Mouse (Mus musculus): ENCODE results near the gene Olfr668.
"Not testable (repeated sequence)": the region's sequence is repeated elsewhere in the genome, so short reads cannot be mapped to it uniquely, and the experiment has no call there.

Gene Olfr668

DNA sequence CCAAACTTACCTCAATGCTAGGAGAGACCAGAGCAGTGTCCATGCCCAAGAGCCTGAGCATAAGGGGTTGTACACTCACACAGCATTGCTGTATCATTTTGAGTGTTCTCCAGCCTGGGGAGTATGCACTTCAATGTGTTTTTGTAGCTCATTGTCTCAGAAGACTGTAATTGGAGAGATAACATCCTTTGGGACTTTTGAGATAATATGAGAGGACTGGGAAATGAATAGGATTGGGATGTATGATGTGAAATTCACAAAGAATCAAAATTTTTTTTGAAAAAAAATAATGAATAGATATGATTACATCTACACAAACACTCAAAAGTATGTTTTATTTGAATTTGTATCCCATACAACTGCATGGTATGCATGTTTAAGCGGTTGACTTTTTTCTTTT is at the start of gene Olfr668:
Gene Olfr668, minus strand, starts transcription at position 101 of the 400 bp plus-strand sequence.
- no peak for DNase-seq (ENCODE audit: low read depth in 1 of 2, low spot score in 2 of 2)

DNA sequence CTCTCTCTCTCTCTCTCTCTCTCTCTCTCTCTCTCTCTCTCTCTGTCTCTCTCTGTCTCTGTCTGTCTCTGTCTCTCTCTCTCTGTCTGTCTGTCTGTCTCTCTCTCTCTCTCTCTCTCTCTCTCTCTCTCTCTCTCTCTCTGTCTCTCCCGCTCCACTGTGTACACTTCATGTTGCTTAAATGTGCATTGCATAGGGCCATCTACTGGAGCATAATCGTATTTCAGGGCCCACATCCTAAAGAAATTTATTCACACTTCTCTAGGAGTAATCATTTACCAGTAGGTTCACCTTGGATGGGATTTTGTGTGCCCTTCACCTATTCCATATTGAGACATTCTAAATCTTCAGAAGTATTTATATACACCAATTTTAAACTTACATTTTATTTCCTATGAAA is 44.6 kb upstream of the Olfr668 start:
- not testable (repeated sequence) for DNase-seq (ENCODE audit: low read depth in 1 of 2, low spot score in 2 of 2)

- DNase-seq (ENCODE audit: low read depth in 1 of 2, low spot score in 2 of 2): no peak
Measured at GRCm38 (mm10) chr7:104962520-104962919, 34.7 kb upstream of the Olfr668 start, which contains the start of gene Olfr670. Gene Olfr670 (minus strand): TSS chr7:104962620.

- DNase-seq (ENCODE audit: low read depth in 1 of 2, low spot score in 2 of 2): not testable (repeated sequence)
Measured at GRCm38 (mm10) chr7:104950234-104950633, 22.4 kb upstream of the Olfr668 start.

DNA sequence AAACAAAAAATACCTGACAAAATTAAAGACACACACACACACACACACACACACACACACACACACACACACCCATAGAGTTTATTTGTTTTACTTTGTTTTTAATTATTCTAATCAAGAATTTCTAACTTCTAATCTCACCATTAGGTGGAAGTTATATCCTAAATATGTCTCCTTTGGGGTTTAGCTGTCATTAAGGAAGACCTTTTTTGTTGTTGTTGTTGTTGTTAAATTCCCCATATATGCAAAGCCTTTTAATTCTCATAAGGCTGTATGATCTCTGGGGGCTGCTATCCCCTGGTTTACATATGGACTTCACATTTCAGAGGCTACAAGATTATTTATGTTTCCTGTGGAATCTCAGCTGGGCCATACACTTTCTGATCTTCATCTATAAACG is 6.1 kb upstream of the Olfr668 start, which contains the start of gene Olfr669:
Gene Olfr669, plus strand, starts transcription at position 301 of the 400 bp plus-strand sequence.
- no peak for DNase-seq (ENCODE audit: low read depth in 1 of 2, low spot score in 2 of 2)

GRCm38 (mm10) chr7:104921382-104921781 is 6.5 kb downstream of the Olfr668 start, which contains the start of gene Olfr667:
Gene Olfr667 (minus strand): TSS chr7:104921482.
- no peak for DNase-seq (ENCODE audit: low read depth in 1 of 2, low spot score in 2 of 2)

- no peak for DNase-seq (ENCODE audit: low read depth in 1 of 2, low spot score in 2 of 2)
Measured at GRCm38 (mm10) chr7:104895852-104896251, 32.0 kb downstream of the Olfr668 start, which contains the start of gene Olfr666. Gene Olfr666 (minus strand): TSS chr7:104895952.

DNA sequence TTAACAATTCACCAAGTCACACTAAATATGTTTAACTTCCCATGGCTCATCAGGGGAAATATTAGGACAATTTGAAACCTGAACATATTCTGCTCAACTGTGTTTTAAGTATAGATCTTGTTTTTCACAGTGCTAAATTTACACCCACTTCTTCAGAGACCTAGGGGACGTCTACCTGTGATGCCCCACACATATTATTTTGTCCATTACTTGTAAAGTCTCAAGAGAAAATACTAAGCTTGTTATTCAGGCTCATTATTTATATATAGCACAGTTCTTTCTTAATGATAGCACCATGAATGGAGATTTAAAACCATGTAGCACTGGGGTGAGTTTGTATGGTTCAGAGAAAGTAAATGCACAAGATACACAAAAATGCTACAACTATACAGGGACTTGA is 50.1 kb downstream of the Olfr668 start, which contains the start of gene Olfr665:
Gene Olfr665, plus strand, starts transcription at position 301 of the 400 bp plus-strand sequence.
- DNase-seq (ENCODE audit: low read depth in 1 of 2, low spot score in 2 of 2): no peak

Data from monocyte, adult 2 months (primary cell).